Mouse (Mus musculus) midbrain, embryonic 13.5 days (tissue): ENCODE results near the gene Hs6st1. TPM values are rescaled to one million over a fixed set of nuclear protein-coding genes. Genes with fewer than 3 reads are reported as not detected.
"Not testable (repeated sequence)": the region's sequence is repeated elsewhere in the genome, so short reads cannot be mapped to it uniquely, and the experiment has no call there.

Source experiments
- ATAC-seq: fragments of 200-750 bp; cut with Nextera tagmentation; 2 replicates; pipeline ENCODE4 v1.8.0; 2017; ENCODE audit warnings: mild to moderate bottlenecking, moderate TSS enrichment, moderate library complexity
- H3K27ac ChIP-seq: fragments of 300-500 bp; sonication (generic); 2 replicates; pipeline ENCODE4 v1.5.1; 2015; ENCODE audit warnings: inconsistent platforms, mild to moderate bottlenecking, moderate library complexity
- H3K27me3 ChIP-seq: fragments of 300-500 bp; sonication (generic); 2 replicates; pipeline ENCODE4 v1.6.1; 2015; ENCODE audit warnings: mild to moderate bottlenecking, inconsistent platforms
- H3K36me3 ChIP-seq: fragments of 300-500 bp; sonication (generic); 2 replicates; pipeline ENCODE4 v1.6.1; 2015; ENCODE audit warnings: mild to moderate bottlenecking, inconsistent platforms
- H3K4me1 ChIP-seq: fragments of 300-500 bp; sonication (generic); replicated peaks from 2 replicates; pipeline ENCODE4 v1.6.1; 2015; ENCODE audit warnings: inconsistent platforms
- H3K4me2 ChIP-seq: fragments of 300-500 bp; sonication (generic); replicated peaks from 2 replicates; pipeline ENCODE4 v1.6.1; 2015; ENCODE audit warnings: moderate library complexity, mild to moderate bottlenecking, inconsistent platforms
- H3K4me3 ChIP-seq: fragments of 300-500 bp; sonication (generic); replicated peaks from 2 replicates; pipeline ENCODE4 v1.5.1; 2015; ENCODE audit warnings: mild to moderate bottlenecking, inconsistent platforms
- H3K9ac ChIP-seq: fragments of 300-500 bp; sonication (generic); replicated peaks from 2 replicates; pipeline ENCODE4 v1.6.1; 2015; ENCODE audit warnings: mild to moderate bottlenecking, inconsistent platforms
- H3K9me3 ChIP-seq: fragments of 300-500 bp; sonication (generic); 2 replicates; pipeline ENCODE4 v1.6.1; 2016; ENCODE audit warnings: mild to moderate bottlenecking, inconsistent platforms
- WGBS: fragments of 180-500 bp; shearing (Covaris S2); methylation state at CpG from one replicate; pipeline ENCODE4 v1.1.7; 2015; 5-methylcytosine and 5-hydroxymethylcytosine counted together
- polyA plus RNA-seq: library from polyadenylated mRNA; unstranded; fragments of >200 nt; fragmentation: Nextera tagmentation; extraction: Ambion mirVana; gene quantifications from 2 replicates; pipeline ENCODE4 v1.2.1, GENCODE M21; 2015

The Hs6st1 gene
- 10.4 and 11.0 TPM in 2 replicates for polyA plus RNA-seq

- Histone ChIP-seq H3K9me3 (no peaks in the 10 kb centered on the region), H3K36me3 (0 out of 2 replicates have a peak, but pooled peaks cover 2% of the 10 kb centered on the region), H3K4me1 (peaks cover 77% of the 10 kb centered on the region), H3K4me3 (peak within 1 kb of the TSS; percentile 64), H3K9ac (peak within 1 kb of the TSS; percentile 79), H3K27me3 (peaks cover 3% of the 10 kb centered on the region; the same call in 1 of the 2 replicates), H3K4me2 (peak within 1 kb of the TSS; percentile 73), H3K27ac (peak within 1 kb of the TSS; percentile 82)
- peak; percentile 94 for ATAC-seq
- WGBS: 0% methylated on average over 36 of the region's 55 CpGs
Observed at GRCm38 (mm10) chr1:36068076-36068475, at the start of gene Hs6st1. Hs6st1 (plus strand) TSS chr1:36068400.

- H3K4me3 ChIP-seq: no peak overlapping the region
- H3K36me3 ChIP-seq: no peaks in the 10 kb centered on the region
- H3K9ac ChIP-seq: no peak overlapping the region
- H3K27ac ChIP-seq: no peak overlapping the region
- ATAC-seq: no peak
- 77% methylated on average over 4 of the region's 4 CpGs for WGBS
- H3K27me3 ChIP-seq: no peaks in the 10 kb centered on the region
- no peak overlapping the region for H3K4me2 ChIP-seq
- H3K4me1 ChIP-seq: peaks cover 12% of the 10 kb centered on the region
- H3K9me3 ChIP-seq: 0 out of 2 replicates have a peak, but pooled peaks cover 3% of the 10 kb centered on the region
Observed at GRCm38 (mm10) chr1:36018617-36019016, 49.6 kb upstream of the Hs6st1 start.

GRCm38 (mm10) chr1:36019161-36019560, 49.0 kb upstream of the Hs6st1 start:
- Histone ChIP-seq H3K4me1 (peaks cover 12% of the 10 kb centered on the region), H3K9ac (no peak overlapping the region), H3K9me3 (0 out of 2 replicates have a peak, but pooled peaks cover 3% of the 10 kb centered on the region), H3K27ac (no peak overlapping the region), H3K4me2 (no peak overlapping the region), H3K36me3 (no peaks in the 10 kb centered on the region), H3K4me3 (no peak overlapping the region), H3K27me3 (no peaks in the 10 kb centered on the region)
- 91% methylated on average over 2 of the region's 2 CpGs for WGBS
- no peak for ATAC-seq

- Histone ChIP-seq H3K27me3 (no peaks in the 10 kb centered on the region), H3K4me3 (no peak overlapping the region), H3K36me3 (no peaks in the 10 kb centered on the region), H3K4me1 (peaks cover 12% of the 10 kb centered on the region), H3K9me3 (0 out of 2 replicates have a peak, but pooled peaks cover 3% of the 10 kb centered on the region), H3K9ac (no peak overlapping the region), H3K4me2 (no peak overlapping the region), H3K27ac (no peak overlapping the region)
- WGBS: 93% methylated on average over 4 of the region's 4 CpGs
- ATAC-seq: no peak
Observed at GRCm38 (mm10) chr1:36020315-36020714, 47.9 kb upstream of the Hs6st1 start.

GRCm38 (mm10) chr1:36030421-36030821, 37.8 kb upstream of the Hs6st1 start:
- WGBS: 73% methylated on average over 10 of the region's 10 CpGs
- Histone ChIP-seq H3K27me3 (no peaks in the 10 kb centered on the region), H3K4me2 (no peak overlapping the region), H3K36me3 (no peaks in the 10 kb centered on the region), H3K9me3 (no peaks in the 10 kb centered on the region; the same call in 1 of the 2 replicates), H3K9ac (no peak overlapping the region), H3K4me3 (no peak overlapping the region), H3K4me1 (no peaks in the 10 kb centered on the region), H3K27ac (no peak overlapping the region)
- ATAC-seq: no peak

GRCm38 (mm10) chr1:36038769-36039168, 29.4 kb upstream of the Hs6st1 start:
- Histone ChIP-seq H3K27ac (no peak overlapping the region), H3K27me3 (no peaks in the 10 kb centered on the region), H3K9ac (no peak overlapping the region), H3K4me2 (no peak overlapping the region), H3K36me3 (no peaks in the 10 kb centered on the region), H3K9me3 (no peaks in the 10 kb centered on the region), H3K4me1 (no peaks in the 10 kb centered on the region), H3K4me3 (no peak overlapping the region)
- ATAC-seq: no peak
- 96% methylated on average over 8 of the region's 8 CpGs for WGBS

- ATAC-seq: no peak
- Histone ChIP-seq H3K4me1 (no peaks in the 10 kb centered on the region), H3K36me3 (no peaks in the 10 kb centered on the region), H3K27ac (no peak overlapping the region), H3K27me3 (no peaks in the 10 kb centered on the region), H3K4me2 (no peak overlapping the region), H3K9ac (no peak overlapping the region), H3K9me3 (0 out of 2 replicates have a peak, but pooled peaks cover 2% of the 10 kb centered on the region), H3K4me3 (no peak overlapping the region)
- WGBS: 78% methylated on average over 3 of the region's 3 CpGs
Observed at GRCm38 (mm10) chr1:36042072-36042471, 26.1 kb upstream of the Hs6st1 start.

- not testable (repeated sequence) for H3K36me3 ChIP-seq, ATAC-seq, H3K4me3 ChIP-seq, H3K4me1 ChIP-seq, H3K9me3 ChIP-seq, H3K27ac ChIP-seq, H3K4me2 ChIP-seq, H3K27me3 ChIP-seq, H3K9ac ChIP-seq
- 91% methylated on average over 5 of the region's 5 CpGs for WGBS
Observed at GRCm38 (mm10) chr1:36043793-36044192, 24.4 kb upstream of the Hs6st1 start.

- H3K9ac ChIP-seq: no peak overlapping the region
- WGBS: 91% methylated on average over 4 of the region's 4 CpGs
- no peak overlapping the region for H3K27ac ChIP-seq
- H3K4me3 ChIP-seq: no peak overlapping the region
- no peak overlapping the region for H3K4me2 ChIP-seq
- no peaks in the 10 kb centered on the region for H3K36me3 ChIP-seq
- no peaks in the 10 kb centered on the region for H3K4me1 ChIP-seq
- 0 out of 2 replicates have a peak, but pooled peaks cover 2% of the 10 kb centered on the region for H3K9me3 ChIP-seq
- H3K27me3 ChIP-seq: no peaks in the 10 kb centered on the region
- ATAC-seq: no peak
Observed at GRCm38 (mm10) chr1:36044288-36044687, 23.9 kb upstream of the Hs6st1 start.

- H3K27me3 ChIP-seq: no peaks in the 10 kb centered on the region
- H3K4me1 ChIP-seq: no peaks in the 10 kb centered on the region
- no peaks in the 10 kb centered on the region for H3K9me3 ChIP-seq
- no peak overlapping the region for H3K4me2 ChIP-seq
- no peak overlapping the region for H3K9ac ChIP-seq
- no peak overlapping the region for H3K27ac ChIP-seq
- H3K36me3 ChIP-seq: no peaks in the 10 kb centered on the region
- no peak for ATAC-seq
- 97% methylated on average over 5 of the region's 5 CpGs for WGBS
- no peak overlapping the region for H3K4me3 ChIP-seq
Observed at GRCm38 (mm10) chr1:36052672-36053071, 15.5 kb upstream of the Hs6st1 start.

GRCm38 (mm10) chr1:36053566-36053965, 14.6 kb upstream of the Hs6st1 start:
- no peaks in the 10 kb centered on the region for H3K36me3 ChIP-seq
- H3K27ac ChIP-seq: no peak overlapping the region
- no peak overlapping the region for H3K4me3 ChIP-seq
- no peak overlapping the region for H3K4me2 ChIP-seq
- H3K9ac ChIP-seq: no peak overlapping the region
- H3K27me3 ChIP-seq: no peaks in the 10 kb centered on the region
- H3K4me1 ChIP-seq: no peaks in the 10 kb centered on the region
- no peaks in the 10 kb centered on the region for H3K9me3 ChIP-seq
- no peak for ATAC-seq
- WGBS: 100% methylated on average over 2 of the region's 2 CpGs

- no peaks in the 10 kb centered on the region for H3K36me3 ChIP-seq
- H3K4me1 ChIP-seq: no peaks in the 10 kb centered on the region
- no peak for ATAC-seq
- H3K9me3 ChIP-seq: no peaks in the 10 kb centered on the region
- H3K9ac ChIP-seq: no peak overlapping the region
- H3K27me3 ChIP-seq: no peaks in the 10 kb centered on the region
- no peak overlapping the region for H3K4me2 ChIP-seq
- no peak overlapping the region for H3K4me3 ChIP-seq
- H3K27ac ChIP-seq: no peak overlapping the region
- WGBS: 85% methylated on average over 9 of the region's 9 CpGs
Observed at GRCm38 (mm10) chr1:36054182-36054966, 13.8 kb upstream of the Hs6st1 start.
